Mouse (Mus musculus) gastrocnemius, postnatal 25 days (tissue): Measurements from ENCODE around the gene Proser1. TPM values are rescaled to one million over a fixed set of nuclear protein-coding genes. Genes with fewer than 3 reads are reported as not detected.

Source experiments
- DNase-seq: peaks from one replicate; pipeline ENCODE4 v3.0.0; 2022
- total RNA-seq, 2 experiments: library from RNA; stranded (reverse); gene quantifications; 1 replicate in 1 of 2; 2 replicates in 1 of 2; pipeline ENCODE4 v1.2.3; 2021

Proser1 gene
- total RNA-seq, 2 experiments from 2014 or later: 6.0 to 6.8 TPM

DNA sequence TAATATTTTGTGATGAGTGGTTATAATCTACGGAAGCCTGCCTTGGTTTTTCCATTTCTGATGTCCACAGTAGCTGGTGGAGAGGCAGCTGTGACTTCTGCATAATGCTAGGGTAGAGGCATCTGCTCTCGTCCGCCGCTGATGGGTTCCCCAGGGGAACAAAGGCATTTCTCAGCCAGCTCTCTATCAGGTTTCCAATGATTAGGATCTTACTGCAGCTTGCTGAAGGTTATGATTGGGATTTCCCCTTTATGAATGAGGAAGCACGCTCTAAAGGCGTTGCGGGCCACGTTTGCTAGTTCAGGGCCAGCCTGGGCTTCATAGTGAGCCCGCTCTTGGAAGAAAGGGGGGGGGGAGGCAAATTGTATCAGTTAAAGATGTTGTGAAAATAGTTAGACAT, 3.0 kb downstream of the Proser1 start:
- DNase-seq: no peak

DNA sequence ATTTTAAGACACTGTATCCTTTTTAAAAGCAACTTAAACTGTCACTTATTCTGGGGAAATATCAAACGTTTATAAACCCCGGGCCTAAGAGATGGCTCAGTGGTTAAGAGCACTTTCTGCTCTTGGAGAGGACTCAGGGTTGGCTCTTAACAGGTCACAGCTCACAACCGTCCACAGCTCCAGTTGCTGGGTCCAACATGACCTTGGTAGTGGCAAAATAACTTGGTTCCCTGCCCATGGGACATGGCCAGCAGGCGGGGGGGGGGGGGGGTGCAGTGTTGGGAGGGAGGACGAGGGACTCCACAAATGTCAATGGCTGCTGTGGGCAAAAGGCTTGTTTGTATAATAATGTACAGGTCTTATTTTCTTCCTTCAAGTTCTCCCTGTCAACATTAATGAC, 3.9 kb downstream of the Proser1 start:
- peak; percentile 21 for DNase-seq

DNA sequence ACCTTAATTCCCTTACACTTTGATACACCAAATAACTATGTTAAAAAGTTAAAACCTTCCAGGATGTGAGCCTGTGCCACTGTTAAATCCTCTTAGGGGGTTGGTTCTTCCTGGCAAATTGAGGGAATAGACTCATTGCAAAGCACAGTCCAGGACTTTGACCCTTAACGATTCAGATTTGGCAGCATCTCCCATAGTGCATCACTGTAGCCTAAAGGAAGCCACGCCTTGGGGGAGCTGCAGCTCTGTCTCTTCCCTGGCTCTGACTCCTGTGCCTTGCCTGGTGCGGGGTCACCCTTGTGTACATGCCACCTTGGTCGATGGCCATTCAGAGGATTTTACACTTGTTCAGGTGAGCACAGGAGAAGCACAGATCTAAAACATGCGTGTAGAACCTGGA, 6.2 kb downstream of the Proser1 start:
- DNase-seq: no peak

DNA sequence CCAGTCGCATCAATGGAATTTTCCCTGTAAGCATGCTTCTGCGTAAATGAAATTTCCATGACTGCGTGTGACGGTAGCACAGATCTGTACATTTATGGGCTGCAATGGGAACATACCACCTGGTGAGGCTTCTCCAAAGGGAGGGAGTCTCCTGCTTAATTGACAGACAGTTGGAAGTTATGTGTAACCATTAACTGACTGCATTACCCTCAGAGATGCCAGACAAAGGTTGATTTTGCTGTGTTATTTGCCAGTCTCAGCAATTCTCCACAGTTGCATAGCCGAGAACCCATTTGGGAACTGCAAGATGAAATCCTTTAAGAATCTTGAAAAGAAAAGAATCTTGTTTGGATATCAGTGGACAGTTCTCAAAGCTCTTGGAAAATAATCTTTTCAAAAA, 8.6 kb downstream of the Proser1 start:
- no peak for DNase-seq

DNA sequence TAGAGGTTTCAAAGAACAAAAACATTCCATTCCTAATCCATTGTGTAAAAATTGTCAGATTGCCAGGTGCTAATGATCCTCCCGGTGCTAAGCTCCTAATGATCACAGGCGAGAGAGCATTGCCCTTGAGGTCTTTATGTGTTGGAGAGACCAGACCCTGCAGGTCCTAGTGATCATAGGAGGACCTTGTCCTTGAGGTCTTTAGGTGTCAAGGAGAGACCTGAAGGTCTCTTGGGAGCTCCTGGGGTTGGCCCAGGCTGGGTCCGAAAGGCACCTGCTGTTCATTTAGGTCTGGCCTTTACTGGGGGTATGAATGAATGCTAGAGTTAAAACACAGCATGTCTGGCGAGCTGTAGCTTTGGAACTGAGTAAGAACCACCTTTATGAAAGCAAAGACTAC, 10.7 kb downstream of the Proser1 start:
- DNase-seq: no peak

DNA sequence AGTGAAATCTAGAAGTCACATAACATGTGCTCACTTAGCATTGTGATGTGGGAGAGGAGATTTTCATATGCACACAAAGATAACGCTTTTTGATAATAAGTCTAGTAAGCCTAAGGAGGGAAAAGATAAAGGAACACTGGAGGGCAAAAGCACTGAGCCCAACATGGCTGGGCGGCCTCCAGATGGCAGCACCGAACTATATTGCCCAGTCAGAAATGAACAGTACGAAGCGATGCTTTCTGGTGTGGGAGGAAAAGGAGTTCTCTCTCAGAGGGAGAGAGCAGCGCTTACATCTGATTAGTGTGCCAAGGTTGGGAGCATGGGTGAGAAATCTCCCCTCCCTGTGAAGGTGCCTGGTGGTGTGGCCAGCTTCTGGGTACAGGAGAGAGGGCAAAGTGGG, 12.4 kb downstream of the Proser1 start:
- DNase-seq: peak; percentile 8

DNA sequence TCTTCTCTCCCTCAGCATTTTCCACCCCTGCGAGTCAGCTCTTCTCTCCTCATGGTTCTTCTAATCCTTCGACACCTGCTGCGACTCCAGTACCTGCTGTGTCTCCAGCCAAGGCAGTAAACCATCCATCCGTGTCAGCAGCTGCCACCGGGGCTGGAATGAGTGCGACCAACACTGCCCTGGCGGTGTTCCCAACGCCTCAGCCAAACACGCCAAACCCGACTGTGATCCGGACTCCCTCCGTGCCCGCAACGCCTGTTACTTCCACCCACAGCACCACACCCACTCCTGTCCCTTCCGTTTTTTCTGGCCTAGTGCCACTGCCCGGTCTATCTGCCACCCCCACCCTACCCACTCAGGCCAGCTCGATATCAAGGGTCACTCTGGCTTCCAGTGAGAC, 14.0 kb downstream of the Proser1 start:
- peak; percentile 72 for DNase-seq

DNA sequence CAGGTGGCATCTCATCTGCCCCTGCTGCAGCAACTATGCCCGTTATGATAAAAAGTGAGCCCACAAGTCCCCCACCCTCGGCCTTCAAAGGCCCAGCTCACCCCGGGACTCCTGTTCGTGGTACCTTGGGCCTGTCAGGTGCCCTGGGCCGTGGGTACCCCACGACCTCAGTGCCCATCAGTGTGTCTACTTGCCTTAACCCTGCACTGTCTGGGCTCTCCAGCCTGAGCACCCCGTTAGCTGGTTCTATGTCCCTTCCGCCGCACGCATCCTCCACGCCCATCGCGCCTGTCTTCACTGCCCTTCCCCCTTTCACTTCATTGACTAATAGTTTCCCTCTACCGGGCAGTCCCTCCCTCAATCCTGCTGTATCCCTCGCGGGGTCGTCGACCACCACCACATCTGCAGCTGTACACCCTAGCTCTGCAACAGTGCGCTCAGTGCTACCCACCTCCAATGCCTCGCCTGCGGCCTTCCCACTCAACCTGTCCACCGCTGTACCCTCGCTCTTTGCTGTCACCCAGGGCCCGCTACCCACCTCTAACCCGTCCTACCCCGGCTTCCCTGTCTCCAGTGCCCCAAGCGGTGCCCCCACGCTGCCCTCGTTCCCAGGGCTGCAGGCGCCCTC, 15.1 kb downstream of the Proser1 start:
- DNase-seq: no peak

DNA sequence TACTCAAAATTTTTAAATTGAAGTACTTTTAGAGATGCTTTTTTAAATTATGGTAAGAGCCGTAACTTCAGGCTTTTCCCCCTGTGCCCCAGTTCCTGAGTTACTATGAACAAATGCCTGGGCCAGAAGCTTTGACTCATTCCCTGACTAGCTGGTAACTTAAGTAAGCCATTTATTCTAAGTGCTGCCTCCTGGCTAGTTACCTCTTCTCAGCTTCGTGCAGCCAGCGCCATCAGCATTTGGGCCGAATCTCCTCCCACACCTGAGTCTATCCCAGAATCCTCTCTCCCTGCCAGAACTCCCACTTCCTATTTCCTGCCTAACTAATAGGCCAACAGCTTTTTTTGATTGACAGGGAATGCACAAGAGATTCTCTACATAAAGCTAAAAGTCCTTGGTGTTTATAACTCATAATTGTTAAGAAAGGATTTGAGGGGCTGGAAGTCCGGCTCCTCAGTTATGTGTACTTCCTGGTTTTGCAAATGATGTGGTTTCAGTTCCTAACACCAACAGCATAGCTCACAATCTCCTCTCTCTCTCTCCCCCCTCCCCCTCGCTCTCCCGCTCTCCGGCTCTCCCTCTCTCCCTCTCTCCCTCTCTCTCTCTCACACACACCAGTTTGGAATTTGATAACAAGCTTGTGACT, 20.1 kb downstream of the Proser1 start:
- DNase-seq: no peak

DNA sequence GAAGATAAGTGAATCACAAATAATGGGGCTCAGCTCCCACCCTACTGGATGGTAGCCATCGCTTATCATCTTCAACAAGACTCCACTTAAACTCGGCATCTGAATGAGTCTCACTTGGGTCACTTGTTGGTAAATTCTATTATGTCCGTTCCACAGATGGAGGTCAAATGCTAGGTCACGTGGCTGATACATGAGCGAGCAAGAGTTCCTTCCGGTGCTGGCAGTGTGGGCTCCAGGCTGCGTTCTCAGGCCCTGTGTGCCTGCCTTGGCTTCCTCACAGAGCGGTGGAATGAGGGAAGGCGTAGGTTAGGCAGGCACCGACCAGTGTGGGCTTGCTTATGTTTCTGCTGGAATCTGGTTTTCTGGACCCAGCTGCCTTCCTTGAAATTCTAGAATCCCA, 23.1 kb downstream of the Proser1 start:
- DNase-seq: no peak

DNA sequence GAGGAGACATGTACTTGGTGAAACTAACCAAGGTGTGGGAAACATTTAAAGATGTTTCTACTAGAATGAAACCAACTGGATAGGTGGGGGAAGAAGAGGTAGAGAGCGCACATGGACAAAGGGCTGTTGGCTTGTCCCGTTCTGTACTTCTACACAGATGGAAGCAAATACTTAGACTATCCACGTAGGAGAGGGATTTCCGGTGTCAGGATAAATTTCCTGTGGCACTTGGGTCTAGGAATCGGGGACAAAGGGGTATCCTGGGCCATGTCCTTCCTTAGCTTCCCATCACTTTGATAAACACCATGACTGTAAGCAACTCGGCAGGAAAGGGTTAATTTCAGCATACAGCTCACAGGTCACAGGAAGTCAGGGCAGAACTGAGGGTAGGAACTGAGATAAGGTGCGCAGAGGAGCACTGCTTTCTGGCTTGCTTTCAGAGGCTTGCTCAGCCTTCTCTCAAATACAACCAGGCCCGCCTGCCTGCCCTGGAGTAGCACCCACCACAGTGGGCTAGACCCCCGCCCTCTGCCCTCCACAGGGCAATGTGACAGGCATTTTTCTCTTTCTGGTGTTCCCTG, 23.6 kb downstream of the Proser1 start:
- DNase-seq: no peak

DNA sequence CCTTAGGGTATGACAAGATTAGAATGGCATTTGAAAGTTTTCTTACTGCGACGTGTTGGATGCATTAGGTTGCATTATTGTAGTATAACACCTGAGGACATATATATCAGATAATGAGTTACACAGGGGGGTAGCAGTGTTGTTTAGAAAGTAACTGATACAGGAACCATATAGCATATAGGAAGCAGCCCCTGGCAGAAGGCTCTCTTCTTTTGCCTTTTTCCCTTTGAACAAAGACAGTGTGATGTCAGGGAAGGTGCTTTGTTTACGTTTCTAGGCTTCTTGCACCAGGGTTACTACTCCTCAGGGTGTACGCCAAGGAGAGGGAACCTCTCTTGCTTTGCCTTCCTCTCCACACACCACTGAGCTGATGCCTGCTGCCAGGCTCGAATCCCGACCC, 24.9 kb downstream of the Proser1 start, which contains the start of gene Stoml3:
Gene Stoml3 (plus strand): TSS at position 301 of the 400 bp plus-strand sequence.
- DNase-seq: no peak

DNA sequence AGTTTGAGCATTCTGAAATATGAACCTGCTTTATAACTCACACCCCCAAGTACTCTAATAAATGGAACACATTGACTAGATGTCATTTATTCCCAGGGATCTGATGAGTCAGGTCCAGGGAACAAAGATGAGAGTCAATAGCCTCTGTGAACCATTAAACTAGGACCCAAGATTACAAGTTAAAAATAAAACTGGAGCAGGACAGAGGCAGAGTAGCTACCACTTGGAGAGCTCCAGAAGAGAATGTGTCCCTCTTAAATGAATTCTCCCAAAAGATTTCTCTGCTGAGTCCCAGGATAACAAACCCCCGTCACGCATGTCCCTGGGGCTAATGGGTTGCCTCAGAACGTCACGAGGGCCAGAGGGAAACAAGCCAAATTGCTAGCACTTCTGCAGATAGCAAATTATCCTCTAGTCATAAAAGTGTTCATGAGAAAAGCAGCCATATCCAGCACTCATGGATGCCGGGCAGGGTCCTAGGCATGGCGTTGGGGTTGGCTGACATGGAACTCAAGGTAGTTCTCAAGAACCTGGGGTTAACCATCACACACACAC, 35.0 kb downstream of the Proser1 start:
- peak; percentile 8 for DNase-seq

DNA sequence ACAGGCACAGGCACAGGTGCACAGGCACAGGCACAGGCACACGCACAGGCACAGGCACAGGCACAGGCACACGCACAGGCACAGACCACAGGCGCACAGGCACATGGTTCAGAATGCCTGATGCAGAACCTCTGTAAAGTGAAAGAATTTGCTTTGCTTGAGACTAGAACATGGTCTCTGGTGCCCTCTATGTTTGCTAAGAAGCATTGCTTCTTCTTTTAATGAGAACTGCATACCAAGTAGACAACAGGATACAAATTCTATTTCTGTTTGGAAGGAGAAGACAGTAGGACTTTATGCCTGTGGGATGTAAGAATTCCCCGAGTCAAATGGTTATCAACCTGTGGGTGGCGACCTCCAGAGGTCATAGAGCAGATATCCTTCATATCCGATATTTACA, 39.0 kb downstream of the Proser1 start:
- DNase-seq: no peak

DNA sequence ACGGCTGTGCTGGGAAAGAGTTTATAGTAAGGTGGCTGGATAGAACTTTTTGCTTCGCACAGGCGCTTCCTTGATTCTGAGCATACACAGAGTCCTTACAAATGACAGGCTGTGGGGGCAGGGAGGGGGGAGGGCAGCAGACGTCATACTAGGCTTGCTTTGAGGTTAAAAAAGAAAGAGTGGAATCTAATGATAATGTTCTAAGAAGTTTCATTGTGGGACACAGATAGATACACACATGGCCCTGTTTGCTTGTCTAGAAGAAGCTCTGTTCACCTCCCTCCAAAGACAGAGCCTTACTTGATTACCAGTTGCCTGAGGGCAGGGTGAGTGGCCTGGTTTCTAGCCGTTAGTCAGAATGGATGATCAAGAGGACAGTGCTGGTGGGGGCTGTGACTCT, 49.6 kb downstream of the Proser1 start:
- DNase-seq: no peak

DNA sequence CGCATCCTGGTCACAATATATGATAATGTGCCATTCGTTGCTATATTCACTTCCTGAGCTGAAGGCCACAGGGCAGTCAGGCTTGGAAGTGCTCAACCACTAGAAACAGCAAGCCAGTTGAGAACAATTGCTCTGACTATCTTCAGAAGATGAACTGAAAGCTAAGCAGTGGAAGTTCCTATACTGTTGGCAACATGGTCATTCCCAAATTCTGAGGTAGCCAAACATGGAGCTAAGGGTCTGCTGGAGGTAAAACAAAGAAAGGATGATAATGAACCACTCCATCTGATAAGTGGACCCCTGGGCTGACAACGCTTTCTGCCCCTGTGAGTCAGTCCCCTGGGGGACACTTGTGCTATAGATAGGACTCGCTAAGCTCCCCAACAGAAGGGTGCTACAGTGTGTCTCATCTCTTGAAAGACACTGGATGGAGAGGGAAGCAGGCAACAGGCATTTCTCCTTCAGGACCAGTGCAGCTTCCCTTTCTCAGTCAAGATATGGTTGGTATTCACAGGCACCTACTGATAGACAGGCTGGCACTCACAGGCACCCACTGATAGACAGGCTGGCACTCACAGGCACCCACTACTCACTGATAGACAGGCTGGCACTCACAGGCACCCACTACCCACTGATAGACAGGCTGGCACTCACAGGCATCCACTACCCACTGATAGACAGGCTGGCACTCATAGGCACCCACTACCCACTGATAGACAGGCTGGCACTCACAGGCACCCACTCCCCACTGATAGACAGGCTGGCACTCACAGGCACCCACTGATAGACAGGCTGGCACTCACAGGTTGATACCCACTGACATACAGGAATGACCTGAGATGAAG, 51.0 kb downstream of the Proser1 start:
- no peak for DNase-seq

DNA sequence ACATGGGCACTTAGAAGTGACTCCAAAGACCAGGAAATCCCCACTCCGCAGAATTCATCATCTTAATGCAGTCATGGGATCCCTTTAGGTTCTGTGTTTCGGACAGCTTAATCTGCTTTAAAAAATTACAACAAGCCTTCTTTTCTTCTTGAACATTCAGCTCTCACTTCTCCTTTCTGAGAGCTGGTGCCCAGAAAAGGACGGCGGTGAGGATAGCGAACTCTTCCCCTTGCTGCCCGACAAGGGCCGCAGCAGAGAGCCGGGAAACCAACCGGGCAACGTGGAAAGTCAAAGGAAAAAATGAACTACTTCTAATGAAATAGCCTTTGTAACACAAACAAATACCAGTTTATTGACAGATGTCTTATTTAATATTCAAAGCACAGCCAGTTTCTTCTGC, 59.3 kb downstream of the Proser1 start:
- no peak for DNase-seq

DNA sequence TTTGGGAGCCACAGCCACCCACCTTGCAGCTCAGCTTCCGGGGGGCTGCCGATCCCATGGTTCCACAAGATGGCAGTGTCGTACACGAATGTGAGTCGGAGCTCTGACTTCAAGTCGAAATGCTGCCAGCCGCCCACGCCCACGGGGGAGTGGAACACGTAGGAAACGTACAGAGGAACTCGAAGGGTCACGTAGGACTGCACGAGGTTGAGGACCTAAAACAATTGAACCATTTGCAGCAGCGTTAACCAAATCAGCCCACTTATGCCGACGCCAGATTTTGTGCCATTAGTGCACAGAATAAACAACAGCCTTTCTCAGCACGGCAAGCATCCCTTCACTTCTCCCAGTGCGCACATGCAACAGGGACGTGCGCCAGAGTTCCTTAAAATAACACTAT, 62.3 kb downstream of the Proser1 start:
- DNase-seq: peak; percentile 22

DNA sequence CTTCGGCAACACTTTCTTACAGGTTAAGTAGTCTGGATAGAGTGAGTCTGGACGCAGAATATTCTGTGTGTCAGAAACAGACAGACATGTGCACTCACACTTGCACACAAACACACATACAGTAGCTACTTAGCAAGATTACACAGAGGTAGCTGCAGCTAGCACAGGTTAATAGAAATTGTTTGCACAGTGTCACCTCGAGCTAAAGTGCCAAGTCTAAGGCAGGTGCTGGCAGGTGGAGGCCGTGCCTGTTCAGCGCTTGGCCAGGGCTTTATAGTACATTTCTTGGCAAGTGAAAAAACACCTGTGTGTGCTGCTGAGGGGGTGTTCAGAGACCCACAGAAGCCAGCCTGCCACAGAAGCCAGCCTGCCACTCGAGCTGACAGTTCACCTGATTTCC, 66.8 kb downstream of the Proser1 start:
- DNase-seq: no peak
